Mouse (Mus musculus) MN1 (cell line): Measurements from ENCODE around the gene Ccdc62.

Source experiments
- DNase-seq: peaks from one replicate; pipeline ENCODE4 v3.0.0-alpha.2; 2016; ENCODE audit warnings: low spot score

Gene Ccdc62

DNA sequence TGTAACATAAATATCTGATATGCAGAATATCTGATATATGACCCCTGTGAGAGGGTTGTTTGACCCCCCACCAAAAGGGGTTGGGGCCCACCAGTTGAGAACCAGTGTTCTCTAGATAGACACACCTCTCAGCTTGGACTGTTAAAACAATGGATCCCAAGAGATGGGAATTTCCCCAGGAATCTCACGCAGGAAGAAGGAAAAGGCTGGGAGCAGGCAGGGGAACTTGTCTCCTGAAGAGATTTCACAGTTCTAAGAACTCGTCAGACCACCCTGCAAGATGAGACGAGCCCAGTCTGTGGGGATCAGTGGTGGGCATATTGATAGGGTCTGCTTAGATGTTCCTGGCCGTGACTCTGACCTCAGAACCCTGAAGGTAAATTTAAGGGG, 49.5 kb downstream of the Ccdc62 start:
- no peak for DNase-seq

DNA sequence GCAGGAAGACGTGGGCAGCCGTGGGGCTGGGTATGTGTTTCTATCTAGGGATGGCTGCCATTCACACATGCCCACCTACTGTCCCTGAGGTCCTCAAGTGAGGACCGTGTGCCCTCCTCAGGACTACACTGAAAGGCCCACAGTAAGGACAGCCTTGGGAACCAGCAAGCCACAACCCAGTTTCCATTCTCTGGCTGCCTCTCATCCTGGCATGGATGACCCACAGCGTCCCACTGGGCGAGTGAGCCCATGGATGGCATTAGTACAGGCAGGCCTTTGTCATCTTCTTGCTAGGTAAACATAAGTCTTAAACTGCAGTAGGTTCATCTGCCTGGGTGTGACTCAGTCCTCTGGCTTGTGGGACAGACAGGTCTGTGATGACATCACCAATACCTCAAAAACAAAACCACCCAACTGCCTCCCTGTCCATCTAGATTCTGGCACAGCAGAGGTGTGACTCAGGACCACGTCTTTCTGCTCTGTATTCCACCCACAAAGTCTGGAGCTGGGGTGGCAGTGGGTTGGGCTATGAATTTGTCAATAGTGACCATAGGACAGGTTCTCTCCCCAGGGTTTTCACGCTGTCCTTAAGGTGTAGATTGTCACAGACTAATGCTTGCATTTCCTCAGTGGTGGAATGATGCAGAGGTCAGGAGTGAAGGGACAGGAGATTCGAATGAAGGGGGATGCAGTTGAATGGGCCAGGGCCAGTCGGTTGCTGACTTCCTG, 50.2 kb downstream of the Ccdc62 start:
- no peak for DNase-seq

DNA sequence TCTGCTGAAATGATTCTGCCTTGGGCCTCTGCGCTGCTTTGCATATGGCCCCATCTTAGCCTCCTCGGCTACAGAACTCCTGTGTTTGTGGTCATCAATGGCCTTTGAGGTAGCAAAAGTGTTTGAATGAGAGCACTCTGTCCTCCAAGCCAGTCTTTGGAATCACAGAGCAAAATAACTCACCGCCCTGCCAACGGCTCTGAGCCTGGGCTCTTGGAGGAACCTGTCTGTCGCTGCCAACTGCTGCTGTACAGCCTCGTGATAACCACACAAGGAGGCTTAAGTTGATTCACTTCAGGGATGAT, 50.7 kb downstream of the Ccdc62 start:
- DNase-seq, result no peak

DNA sequence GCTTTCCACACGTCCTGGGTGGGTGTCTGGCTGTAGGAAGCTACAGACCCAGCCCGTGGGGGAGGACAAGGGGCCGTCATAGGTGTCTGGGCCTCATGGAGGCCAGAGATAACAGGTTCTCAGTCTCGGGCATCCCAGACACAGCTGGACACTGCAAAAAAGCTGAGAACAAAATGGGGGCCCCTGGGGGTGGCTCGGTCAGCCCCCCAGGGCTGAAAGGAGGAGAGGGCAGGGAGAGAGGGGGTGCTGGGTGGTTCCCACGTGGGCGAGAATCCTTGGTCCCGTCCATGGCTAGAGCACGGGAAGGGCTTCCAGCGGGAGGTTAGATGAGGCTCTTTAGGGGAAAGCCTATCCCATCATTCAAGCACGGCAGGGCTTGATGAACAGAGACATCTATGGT, 52.4 kb downstream of the Ccdc62 start:
- DNase-seq, result no peak

DNA sequence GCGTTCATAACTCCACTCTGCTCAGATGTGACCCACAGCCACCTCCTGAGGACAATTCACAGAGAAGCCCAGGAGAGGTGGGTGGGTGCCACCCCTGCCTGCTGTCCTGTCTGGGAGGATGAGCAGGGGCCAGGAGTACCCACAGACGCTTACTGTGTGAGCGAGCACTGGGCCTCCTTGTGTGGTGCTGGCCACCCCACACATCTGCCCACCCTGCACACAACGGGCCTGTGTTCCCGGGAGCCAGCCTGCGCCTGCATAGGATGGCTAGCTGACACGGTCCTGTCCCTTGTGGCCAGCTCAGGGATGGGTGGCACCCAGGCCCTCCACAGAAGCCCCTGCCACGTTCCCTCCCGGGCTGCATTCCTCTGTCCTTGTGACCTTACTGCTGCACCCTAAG, 55.0 kb downstream of the Ccdc62 start:
- DNase-seq, result no peak

DNA sequence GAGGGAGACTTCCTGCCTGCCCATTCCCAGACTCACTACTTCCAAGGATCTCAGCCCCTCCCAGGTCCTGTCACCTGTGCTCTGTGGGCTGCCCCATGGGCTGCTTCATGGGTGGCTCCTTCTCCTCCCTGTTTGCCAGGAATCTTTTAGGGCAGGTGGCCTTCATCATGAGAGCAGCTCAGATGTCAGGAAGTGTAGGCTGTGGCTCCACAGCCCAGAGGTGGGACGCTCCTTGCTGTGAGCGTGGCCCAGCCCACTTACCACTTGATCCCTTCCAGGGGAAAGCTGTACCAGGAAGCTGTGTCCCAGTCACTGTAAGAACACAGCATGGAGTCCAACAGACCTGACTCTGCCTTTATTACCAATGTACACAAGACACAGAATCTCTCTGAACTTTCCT, 56.4 kb downstream of the Ccdc62 start:
- no peak for DNase-seq

DNA sequence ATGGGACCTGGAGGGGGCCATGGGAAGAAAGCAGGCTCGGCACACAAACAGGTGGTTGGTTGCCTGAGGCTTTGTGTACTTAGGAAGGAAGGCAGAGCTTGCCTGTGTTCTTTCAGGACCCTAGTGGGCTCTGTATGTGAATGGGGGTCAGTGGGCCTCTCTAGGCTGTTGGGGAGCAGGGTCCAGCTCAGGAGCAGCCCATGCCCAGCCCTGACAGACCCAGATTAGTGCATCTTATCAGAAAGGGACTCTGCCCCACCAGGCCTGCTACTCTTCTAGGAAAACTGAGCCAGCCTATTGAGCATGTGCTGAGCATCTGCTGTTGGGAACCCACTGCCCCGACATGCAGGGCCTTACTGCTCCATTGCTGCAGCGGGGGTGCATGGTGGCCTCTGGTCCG, 57.0 kb downstream of the Ccdc62 start:
- DNase-seq, result no peak

DNA sequence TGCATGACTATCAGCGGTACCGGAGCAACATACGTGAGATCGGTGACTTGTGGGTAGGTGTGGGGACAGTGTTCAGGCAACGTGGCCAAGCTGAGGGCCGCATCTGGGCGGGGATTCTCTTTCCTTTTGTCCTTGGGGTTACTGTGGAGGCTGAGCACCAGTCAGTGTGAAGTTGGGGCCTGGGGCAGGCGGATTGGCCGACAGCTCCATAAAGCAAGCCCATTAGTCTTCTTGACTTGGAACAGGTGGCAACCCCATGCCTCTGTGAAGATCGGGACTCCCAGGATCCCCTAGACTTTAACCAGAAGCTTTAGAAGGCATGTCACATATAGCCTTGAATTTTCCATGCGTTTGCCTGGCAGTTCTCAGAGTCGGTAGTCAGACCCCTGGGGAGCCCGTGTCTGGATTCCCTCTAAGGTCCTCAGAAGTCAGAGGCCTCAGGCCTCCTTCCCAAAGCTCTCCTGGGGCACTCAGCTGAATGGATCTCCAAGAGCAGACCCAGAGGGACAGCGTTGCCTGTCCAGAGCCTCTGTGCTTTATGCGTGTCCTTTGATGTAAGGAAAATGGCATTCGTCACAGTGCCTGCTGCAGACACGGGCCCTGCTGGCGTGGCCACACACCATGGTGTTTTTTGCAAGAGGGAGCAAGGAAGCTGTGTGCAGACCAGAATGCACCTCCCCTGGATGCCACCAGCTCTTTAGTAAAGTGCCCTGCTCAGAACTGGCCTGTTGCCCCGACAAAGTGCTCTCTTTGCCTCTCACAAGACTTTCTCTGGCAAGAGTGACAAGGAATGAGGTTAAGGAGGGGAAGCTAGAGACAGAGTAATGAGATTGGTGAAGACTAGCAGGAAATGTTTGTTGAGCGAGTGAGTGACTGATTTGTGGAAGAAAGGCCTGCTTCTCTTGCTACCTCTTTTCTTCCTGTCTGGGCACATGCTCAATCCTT, 59.7 kb downstream of the Ccdc62 start:
- DNase-seq, result peak; percentile 80

DNA sequence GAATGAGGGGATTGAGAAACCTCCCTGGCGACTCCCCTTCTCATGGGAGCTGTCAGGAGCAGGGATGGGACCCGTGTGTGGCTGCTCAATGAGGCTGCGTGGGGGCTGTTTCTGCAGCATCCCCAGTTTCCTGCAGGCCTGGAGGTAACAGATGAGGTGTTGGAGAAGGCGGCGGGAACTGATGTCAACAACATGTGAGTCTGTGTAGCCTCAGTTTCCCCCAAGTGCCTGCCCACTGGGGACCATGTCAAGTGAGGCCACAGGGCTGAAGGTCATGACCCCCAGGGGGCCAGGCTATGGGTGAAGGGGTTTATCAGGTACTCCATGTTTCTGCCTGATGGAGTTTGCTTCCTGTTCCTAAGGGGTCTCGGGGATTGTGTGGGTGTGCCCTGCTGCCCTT, 60.8 kb downstream of the Ccdc62 start:
- DNase-seq, result no peak

DNA sequence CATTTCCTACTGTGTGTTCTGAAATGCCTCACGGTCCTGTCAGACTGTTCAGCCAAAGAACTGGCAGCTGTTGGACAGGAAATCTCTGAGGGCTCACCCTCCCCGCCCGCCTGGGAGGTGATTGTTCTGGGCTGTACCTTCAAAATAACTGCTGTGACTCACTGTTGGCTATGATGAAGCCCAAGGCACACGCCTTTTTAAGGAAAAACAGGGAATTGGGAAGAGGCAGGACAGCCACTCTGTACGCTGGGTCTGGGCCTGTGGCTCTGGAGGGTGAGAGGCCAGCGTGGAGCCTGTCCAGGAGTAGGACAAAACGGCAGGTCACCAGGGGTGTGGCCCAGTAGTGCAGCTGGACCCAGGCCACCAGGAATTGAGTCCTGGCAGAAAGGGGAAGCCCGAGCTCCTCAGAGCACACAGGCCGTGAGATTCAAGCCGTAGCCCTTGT, 61.7 kb downstream of the Ccdc62 start:
- DNase-seq, result peak; percentile 73

DNA sequence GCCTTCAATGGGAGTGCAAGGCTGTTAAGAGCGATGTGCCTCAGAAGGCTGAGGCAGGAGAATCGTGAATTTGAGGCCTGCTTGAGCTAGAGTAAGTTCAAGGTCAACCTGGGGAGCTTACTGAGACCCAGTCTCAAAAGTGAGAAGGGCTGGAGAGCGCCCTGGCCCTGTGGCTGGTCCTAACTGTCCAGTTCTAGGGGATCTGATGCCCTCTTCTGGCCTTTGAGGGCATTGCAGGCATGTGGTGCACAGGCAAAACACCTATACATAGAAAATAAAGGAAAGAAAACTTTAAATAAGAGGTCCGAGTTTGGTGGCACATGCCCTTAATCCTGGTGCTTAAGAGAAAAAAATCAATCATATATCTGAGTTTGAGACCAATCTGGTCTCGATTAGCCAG, 62.3 kb downstream of the Ccdc62 start:
- DNase-seq, result peak; percentile 93

DNA sequence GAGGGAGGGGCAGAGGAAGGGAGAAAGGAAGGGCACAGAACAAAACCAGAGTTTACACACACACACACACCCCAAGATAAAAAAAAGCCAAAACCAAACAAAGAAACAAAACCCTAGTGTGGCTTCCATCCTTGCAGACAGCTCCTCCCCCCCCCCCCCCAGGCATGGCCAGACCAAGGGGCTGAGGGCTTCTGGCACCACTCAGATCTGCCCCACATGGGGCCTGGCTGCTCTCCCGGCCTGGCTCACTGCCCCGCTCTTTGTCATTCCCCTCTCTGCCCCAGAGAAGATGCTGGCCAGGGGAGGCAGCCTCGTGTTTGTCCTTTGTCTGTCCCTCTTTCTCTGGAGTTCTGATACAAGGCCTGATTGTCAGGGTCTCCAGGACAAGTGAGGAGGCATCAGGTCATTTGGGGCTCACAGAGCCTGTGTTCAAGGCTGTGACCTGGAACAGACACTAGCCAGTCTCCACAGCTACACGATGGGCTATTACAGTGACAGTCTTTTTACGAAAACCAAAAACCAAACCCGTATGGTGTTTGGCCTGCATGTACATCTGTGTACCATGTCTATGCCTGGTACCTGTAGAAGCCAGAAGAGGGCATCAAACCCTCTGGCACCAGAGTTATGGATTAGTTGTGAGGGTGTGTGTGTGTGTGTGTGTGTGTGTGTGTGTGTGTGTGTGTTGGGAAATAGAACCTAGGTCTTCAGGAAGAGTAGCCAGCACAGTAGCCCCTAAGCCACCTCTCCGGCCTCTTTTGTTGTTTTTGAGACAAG, 63.0 kb downstream of the Ccdc62 start:
- peak; percentile 94 for DNase-seq

DNA sequence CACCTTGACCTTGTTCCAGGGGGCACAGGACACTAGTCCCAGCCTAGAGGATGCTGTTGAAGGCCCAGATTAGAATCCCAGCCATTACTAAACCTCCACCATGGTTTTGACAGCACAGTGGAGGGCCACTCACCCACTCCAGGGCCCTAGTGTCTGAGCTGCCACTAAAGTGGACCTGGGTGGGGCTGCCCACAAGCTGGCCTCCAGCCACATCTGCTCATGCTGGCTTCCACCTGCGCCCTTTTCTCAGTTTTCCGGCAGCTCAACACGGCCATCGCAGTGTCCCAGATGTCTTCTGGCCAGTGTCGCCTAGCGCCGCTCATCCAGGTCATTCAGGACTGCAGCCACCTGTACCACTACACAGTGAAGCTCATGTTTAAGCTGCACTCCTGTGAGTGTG, 64.0 kb downstream of the Ccdc62 start:
- no peak for DNase-seq

DNA sequence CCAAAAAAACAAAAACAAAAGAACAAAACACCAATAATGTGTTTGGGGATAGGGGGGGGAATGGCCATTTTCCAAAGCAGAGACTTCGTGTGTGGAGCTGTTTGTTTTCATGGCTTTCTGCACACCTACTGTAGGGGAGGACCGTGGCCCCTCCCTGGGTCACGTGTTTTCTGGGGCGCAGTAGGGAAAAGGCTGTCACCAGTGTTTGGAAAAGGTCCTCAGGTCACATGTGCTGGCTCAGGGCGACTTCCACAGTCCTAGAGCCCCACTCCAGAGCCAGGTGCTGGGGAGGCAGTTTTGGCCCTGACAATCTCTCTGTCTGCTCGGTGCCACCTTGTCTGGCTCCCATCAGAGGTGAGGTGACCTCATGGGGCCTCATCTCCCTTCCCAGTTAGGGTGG, 64.9 kb downstream of the Ccdc62 start:
- DNase-seq, result no peak

DNA sequence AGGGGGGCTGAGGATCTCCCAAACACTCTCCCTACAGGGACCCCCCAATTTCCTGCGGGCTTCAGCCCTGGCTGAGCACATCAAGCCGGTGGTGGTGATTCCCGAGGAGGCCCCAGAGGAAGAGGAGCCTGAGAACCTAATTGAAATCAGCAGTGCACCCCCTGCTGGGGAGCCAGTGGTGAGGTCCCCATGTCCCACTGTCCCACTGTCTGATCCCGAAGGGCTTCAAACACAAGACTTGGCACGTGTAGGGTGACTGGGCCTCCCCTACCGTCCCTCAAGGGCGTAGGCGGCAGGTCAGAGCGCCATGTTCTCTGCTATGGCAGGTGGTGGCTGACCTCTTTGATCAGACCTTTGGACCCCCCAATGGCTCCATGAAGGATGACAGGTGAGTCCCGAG, 65.7 kb downstream of the Ccdc62 start:
- peak; percentile 55 for DNase-seq

DNA sequence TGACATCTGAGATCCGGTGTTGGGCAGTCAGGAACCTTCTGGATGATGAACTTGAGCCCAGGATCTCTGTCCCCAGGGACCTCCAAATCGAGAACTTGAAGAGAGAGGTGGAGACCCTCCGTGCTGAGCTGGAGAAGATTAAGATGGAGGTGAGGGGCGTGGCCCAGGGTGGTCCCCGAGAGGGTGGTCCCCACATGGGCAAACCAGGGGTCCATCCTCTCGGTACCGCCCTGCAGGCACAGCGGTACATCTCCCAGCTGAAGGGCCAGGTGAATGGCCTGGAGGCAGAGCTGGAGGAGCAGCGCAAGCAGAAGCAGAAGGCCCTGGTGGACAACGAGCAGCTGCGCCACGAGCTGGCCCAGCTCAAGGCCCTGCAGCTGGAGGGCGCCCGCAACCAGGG, 66.2 kb downstream of the Ccdc62 start:
- DNase-seq, result no peak

DNA sequence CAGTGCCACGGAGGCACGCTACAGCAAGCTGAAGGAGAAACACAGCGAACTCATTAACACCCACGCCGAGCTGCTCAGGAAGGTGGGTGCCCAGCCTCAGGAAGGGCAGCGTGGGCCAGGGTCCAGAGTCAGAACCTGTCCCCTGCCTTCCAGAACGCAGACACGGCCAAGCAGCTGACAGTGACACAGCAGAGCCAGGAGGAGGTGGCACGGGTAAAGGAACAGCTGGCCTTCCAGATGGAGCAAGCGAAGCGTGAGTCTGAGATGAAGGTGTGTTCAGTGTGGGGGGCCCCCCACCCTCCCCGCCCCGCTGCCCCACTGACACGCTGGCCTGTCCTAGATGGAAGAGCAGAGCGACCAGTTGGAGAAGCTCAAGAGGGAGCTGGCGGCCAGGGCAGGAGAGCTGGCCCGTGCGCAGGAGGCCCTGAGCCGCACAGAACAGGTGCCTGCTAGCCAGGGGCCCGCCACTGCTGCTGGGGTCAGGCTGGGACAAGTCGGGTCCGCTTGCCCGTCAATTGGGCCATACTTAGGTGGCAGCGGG, 66.8 kb downstream of the Ccdc62 start:
- no peak for DNase-seq

DNA sequence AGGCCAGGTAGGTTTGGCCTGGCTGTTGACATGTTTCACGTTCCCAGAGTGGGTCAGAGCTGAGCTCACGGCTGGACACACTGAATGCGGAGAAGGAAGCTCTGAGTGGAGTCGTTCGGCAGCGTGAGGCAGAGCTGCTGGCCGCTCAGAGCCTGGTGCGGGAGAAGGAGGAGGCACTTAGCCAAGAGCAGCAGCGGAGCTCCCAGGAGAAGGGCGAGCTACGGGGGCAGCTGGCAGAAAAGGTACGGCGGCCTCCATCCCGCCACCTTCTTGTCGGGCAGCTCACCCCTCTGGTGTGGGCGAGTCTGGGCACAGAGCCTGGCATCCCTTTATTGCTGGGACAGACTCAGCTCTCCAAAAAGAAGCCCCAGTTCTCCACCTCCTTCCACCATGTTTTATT, 67.3 kb downstream of the Ccdc62 start:
- DNase-seq, result no peak

DNA sequence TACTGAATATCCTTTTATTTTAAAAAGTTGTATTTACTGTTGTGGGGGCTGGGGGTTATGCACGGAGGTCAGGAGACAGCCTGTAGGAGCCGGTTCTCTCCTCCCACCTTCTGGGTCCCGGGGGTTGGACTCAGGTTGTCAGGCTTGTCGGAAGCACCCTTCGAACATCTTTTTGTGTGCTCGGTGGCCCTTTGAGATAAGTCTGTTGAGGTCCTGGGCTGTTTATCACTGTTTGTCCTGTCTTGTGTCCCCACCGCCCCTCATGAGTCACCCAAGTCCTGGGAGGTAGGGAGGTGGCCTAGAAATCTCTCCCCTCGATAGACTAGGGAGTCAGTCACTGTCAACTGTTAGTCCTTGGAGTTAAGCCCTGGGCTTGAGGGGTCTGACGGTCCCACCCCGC, 67.9 kb downstream of the Ccdc62 start:
- DNase-seq, result no peak

DNA sequence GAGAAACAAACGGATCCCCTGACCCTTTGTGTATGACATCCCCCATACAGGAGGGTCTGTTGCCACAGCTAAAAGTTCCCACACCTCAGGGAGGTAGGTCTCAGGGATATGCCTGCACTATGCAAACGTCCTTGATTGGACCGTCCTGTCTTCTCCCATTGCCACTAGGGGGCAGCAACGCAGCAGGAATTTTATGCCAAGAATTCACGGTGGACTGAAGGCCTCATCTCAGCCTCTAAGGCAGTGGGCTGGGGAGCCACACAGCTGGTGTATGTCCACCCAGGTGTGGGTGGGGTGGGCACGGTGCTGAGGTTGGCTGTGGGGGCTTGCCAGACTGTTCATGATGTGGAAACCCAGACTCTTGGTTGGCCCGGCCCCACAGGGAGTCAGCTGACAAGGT, 70.3 kb downstream of the Ccdc62 start:
- DNase-seq, result peak; percentile 93

DNA sequence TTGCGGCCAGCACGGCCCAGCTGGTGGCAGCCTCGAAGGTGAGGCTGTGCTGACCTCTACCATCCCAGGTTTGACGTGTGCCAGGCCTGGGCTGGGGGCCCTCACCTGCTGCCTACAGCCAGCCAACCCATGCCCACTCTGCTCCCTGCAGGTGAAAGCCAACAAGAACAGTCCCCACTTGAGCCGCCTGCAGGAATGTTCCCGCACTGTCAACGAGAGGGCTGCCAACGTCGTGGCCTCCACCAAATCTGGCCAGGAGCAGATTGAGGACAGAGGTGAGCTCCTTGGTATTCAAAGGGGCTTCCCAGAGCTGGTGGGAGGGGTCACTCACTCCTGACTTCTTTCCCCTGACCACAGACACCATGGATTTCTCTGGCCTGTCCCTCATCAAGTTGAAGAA, 70.8 kb downstream of the Ccdc62 start:
- DNase-seq, result no peak

DNA sequence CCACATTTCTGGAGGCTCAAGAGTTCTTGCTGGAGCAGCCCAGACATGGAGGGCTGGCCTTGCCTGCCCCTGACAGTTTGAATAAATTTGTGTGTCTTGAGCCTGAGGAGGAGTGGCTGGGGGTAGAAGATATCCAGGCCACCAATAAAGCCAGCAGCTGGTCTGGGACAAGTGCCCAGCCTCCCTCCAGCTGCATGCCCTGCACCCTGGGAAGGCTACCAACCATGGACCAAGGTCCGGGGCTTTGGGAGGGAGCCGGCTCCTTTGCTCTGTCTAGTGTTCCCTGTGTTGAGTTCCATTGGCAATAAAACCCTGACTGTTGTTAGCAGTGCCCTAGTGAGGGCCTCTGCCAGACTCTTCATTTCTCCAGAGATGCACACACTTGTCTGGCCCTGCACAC, 72.4 kb downstream of the Ccdc62 start:
- DNase-seq, result peak; percentile 87

DNA sequence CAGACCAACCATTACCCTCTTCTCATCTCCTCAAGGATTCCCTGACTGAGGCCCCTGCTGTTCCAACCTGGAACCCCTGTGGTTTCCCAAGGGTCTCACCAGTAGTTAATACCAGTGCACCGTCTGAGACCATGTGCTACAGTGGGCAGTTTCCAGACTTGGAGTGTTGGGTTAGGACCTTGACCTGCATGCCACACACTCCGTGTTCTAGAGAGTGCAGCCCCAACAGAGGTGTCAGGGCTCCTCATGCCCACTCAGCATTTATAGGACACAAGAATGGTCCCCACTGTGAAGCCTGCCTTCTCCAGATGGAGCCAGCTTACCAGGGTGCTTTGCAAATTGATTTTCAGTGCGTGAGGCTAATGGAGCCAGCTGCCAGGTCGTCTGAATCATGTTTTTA, 72.9 kb downstream of the Ccdc62 start:
- no peak for DNase-seq
